Mouse (Mus musculus) natural killer cell, adult 2 months (primary cell): Measurements from ENCODE around the gene Mast3.
A peak's percentile ranks its signal among the peaks of the same experiment; 100 is the strongest.
"Not testable (repeated sequence)": the region's sequence is repeated elsewhere in the genome, so short reads cannot be mapped to it uniquely, and the experiment has no call there.

Source experiments
- DNase-seq, 2 experiments: peaks; one replicate each; pipeline ENCODE4 v3.0.0; 2022; ENCODE audit warnings: low spot score in 2 of 2

Gene Mast3

DNA sequence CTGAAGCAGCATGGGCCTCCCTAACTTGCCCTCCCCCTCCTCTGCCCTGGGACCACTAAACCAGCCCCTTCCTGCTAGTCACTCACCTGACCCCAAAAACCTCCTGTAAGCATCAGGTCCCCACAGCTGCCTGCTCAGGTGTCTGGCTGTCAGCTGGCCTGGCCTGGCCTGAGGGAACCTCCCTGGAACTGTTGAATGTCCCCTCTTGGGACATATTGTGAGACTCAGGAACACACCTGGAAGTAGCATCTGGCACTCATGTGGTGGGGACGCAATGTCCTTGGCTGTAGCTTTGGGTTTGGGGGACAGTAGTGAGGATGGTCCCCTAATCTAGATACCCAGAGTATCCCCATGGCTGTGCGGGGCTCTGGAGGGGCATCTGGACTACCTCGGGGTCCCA is 29.2 kb upstream of the Mast3 start:
- no peak for DNase-seq

- DNase-seq, result no peak
These were observed 28.7 kb upstream of the Mast3 start for GRCm38 (mm10) chr8:70833520-70833919.

- DNase-seq, result peak in 1 of 2 experiments; percentile 35
These were observed 28.2 kb upstream of the Mast3 start for GRCm38 (mm10) chr8:70833018-70833482.

DNA sequence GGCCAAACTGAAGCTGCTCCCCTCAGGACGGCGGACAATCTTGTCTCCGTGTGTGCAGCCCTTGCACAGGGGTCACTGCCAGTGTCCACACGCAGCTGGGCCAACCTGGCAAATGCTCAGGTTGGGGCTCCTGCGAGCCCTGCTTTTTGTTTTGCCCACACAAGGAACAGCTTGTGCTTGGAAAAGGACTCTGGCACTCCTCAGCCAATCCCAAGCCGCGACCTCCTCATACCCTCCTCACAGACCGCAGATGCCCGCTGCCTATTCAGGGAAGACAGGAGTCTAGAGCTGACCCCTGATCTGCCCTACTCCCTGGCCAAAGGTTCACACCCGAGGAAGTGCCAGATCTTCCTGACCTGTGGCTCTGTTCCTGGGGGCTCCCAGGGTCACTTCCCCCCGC is 27.5 kb upstream of the Mast3 start:
- no peak for DNase-seq

GRCm38 (mm10) chr8:70831517-70831916 is 26.7 kb upstream of the Mast3 start:
- no peak for DNase-seq

GRCm38 (mm10) chr8:70827796-70828195 is 22.9 kb upstream of the Mast3 start:
- no peak for DNase-seq

DNA sequence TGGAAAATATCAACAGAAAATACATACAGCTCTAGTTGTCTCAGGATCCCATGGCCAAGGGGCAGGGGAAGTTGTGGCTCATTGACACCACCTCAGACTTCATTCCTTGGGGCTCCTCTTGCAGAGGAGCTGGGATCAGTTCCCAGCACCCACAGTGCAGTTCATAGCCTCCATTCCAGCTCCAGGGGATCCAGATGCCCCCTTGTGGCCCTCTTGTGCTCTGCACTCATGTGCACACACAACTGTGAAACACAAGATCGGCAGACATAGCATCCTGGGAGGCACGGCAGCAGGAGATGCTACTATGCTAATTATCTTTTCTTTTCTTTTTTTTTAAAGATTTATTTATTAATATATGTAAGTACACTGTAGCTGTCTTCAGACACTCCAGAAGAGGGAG is 22.2 kb upstream of the Mast3 start:
- no peak for DNase-seq

DNA sequence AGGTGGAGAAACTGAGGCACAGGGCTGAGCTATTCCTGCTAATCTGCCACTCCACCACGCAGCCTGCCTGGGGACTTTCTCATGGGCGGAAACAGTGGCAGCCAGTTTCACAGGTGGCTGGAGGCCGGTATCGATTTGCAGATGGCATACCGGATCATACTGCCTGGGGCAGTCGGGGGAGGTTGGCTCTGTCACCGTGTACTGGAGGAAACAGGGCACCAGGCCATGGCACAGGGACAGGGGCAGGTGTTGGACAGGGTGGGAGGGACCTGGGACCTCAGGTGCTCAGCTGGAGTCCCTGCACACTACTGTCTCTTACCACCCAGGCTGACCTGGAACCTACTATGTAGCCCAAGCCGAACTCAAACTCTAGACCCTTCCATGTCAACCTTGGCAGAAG is 21.0 kb upstream of the Mast3 start:
- DNase-seq, result no peak

DNA sequence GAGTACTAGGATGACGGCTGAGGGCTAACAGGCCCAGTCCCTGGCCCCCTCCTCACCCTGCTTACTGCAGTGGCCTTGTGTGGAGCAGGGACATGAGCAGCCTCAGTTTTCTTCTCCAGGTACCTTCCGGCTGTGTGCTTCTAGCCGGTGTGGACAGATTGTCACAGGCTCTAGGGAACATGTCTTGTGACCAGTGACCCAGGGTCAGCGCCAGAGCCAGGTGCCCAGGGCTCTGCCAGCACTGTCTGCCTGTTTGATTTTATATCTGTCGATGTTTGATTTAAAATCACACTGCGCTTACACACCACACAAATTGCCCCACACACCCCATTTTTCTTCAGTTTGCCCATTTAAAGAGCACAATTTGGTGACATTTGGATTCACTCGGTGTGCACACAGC is 18.9 kb upstream of the Mast3 start:
- no peak for DNase-seq

- not testable (repeated sequence) for DNase-seq
These were observed 17.7 kb upstream of the Mast3 start for GRCm38 (mm10) chr8:70822594-70822993.

DNA sequence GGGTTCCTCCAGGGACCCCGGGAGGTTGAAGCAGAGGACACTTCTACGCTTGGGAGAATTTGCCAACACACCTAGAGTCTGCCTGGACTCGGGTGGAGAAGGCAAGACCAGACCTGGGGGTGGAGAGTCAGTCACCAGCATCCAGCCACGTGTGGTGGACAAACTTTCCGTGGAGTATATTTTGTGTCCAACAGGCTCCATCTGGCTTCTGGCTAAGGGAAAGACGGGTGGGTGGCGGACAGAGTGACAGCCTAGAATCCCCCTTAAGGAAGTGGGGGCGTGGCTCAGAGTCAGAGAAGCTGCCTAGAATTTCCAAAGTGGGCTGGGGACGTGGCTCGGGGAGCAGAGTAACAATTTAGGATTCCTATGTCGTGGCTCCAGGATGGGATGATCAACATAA is 17.1 kb upstream of the Mast3 start:
- no peak for DNase-seq

DNA sequence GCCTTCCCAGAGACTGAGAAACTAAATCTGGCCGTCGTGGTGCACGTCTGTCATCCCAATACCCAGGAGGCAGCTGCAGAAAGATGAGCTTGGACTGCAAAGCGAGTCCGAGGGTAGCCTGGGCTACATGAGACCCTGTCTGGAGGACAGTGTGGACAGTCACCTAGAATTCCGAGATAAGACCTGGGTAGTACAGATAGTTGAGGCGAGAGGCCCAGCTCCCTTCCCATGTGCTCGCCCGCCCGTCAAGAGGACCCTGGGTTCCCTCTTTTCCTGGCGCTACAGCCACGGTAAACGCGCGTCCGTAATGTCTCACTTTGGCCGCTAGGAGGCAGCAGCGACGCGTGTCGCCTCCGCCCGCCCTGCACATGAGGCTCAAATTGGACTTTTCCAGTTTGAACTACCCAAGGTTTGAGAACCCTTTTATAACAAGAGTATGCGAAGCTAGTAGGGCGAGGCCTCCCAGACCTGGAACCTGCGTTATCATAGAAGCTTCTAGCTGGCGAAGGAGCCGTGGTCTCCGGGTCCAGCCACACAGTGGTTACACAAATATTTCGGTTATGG is 16.6 kb upstream of the Mast3 start:
- peak in 1 of 2 experiments; percentile 61 for DNase-seq

DNA sequence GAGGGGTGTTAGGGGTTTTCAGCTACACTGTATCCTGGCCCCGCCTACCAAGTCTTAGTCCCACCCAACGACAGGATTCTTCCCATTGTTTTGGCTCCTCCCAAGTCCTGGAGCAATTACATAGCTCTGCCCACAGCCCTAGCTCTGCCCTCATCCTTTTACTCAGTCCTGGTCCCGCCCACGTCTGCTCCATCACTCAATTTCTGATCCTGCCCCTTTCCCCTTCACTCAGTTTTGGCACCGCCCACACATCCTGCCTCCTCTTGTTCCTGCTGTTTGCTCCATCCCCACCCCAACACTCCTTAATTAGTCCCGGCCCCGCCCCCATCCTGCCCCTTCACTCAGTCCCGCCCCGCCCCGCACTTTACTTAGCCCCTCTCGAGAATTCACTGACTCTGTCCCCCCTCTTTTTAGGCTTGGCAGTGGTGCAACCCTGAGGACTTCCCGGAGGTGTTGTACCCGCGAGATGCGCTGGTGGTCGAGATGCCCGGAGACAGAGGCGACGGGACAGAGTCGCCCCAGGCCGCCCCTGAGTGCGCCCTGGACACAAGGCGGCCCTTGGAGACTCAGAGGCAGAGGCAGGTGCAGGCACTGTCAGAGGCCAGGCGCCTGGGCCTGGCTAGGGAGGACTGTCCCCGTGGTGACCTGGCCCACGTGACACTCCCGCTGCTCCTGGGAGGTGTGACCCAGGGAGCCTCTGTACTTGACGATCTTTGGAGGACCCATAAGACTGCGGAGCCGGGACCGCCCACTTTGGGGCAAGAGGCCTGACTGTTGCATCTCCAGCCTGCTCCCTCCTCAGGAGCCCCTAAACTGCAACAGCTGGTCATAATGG is 15.5 kb upstream of the Mast3 start:
- DNase-seq, result no peak

- peak in 1 of 2 experiments; percentile 30 for DNase-seq
These were observed 11.8 kb upstream of the Mast3 start for GRCm38 (mm10) chr8:70816679-70817078.

DNA sequence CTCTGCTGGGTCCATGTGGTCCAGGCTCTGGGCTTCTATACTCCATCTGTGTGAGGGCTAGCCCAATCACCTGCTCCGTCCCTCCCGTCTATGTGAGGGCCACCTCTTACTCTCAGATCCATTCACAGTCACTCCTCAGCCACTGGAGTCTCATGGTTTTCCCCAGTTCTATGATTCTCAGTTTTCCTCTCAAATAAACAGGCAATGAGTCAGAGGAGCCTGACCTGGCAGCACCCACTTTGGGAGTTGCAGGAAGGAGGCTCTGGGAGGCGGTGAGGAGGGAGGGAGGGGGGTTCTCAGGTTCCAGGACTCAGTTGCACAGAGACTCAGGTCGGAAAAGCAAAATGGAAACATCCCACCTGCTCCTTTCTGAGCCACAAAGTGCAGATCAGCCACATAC is 8.0 kb upstream of the Mast3 start:
- no peak for DNase-seq

- DNase-seq, result no peak
These were observed 7.2 kb upstream of the Mast3 start for GRCm38 (mm10) chr8:70812055-70812454.

- no peak for DNase-seq
These were observed 6.3 kb upstream of the Mast3 start for GRCm38 (mm10) chr8:70810962-70811680.

GRCm38 (mm10) chr8:70808955-70809701 is 4.3 kb upstream of the Mast3 start:
- DNase-seq, result no peak

GRCm38 (mm10) chr8:70808239-70808638 is 3.4 kb upstream of the Mast3 start, which contains the start of gene Il12rb1:
Gene Il12rb1, plus strand, starts transcription at chr8:70808449.
- peak; percentile 44 to 50 for DNase-seq

GRCm38 (mm10) chr8:70807304-70807703 is 2.5 kb upstream of the Mast3 start:
- no peak for DNase-seq

GRCm38 (mm10) chr8:70806541-70806940 is 1.7 kb upstream of the Mast3 start:
- DNase-seq, result peak; percentile 73 to 74
